Mouse (Mus musculus): ENCODE measurements around the gene Abca5.

DNA sequence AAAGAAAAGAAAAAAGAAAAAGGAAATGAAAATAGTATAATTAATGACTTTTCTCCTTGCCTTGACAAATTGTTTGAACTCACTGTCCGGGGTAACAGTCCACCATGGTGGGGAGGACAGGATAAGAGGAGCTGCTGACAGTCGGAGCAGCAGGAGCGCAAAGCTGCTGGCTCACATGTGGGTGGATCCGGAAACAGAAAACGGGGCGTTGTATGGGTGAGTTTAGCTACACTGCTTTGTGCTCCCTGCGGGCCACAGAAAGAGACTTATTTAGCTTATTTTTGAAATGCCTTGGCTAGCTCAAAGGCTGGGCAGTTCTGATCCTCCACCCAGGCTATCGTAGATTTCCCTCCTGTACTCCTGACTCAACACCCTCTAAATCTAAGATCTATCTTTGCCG, 16.7 kb upstream of the Abca5 start:
- TF ChIP-seq ZNF384 (IDR thresholded peaks at IDR 0.05; ENCODE audit: low read depth, low read length) (no peak), HCFC1 (IDR thresholded peaks at IDR 0.05; ENCODE audit: borderline replicate concordance, insufficient read depth, low read length) (no peak)
